Mouse (Mus musculus): ENCODE data around the gene Tespa1. TPM values are rescaled to one million over a fixed set of nuclear protein-coding genes. Genes with fewer than 3 reads are reported as not detected.
A peak's percentile ranks its signal among the peaks of the same experiment; 100 is the strongest.
"Not testable (repeated sequence)": the region's sequence is repeated elsewhere in the genome, so short reads cannot be mapped to it uniquely, and the experiment has no call there.

Gene Tespa1
- 2.1 and 2.3 TPM in 2 replicates for polyA plus RNA-seq (2015; fragmentation: Nextera tagmentation; extraction: Ambion mirVana)

DNA sequence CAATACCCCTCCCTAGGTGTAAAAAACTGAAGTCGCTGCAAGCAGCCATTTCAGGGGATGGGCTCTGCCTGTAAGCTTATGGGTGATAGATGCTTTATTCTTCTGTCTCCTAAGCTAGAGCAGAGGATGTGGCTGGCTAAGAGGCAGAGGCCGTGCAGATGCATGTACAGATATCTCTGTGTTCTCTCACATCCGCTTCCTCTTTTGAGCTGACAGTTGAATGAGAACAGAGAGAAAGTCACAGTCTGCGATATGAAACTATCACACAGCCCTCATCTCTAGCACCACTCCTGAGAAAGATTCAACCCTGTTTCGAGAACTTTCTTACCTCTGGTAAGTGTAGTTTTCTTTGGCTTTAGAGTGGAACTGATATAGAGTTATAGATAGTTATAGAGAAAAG, at the start of gene Tespa1:
Gene Tespa1 (plus strand): TSS at position 234 of the 400 bp plus-strand sequence.
- Histone ChIP-seq H3K27me3 (no peaks in the 10 kb centered on the region), H3K27ac (peak within 1 kb of the TSS; percentile 5; the same call in 1 of the 2 replicates), H3K4me2 (no peak within 1 kb of the TSS), H3K36me3 (no peaks in the 10 kb centered on the region), H3K9me3 (replicated peaks) (no peaks in the 10 kb centered on the region), H3K9ac (no peak within 1 kb of the TSS), H3K4me1 (replicated peaks) (no peaks in the 10 kb centered on the region), H3K4me3 (replicated peaks) (no peak within 1 kb of the TSS)
- peak; percentile 4 for DNase-seq
- peak; percentile 60; the same call in 1 of the 2 replicates for ATAC-seq (ENCODE audit: low read depth)
- whole genome bisulfite sequencing (ENCODE audit: insufficient replicate concordance): 22% methylated on average over 5 of the region's 5 CpGs

GRCm38 (mm10) chr10:130275759-130276158, 46.9 kb upstream of the Tespa1 start:
- no peak for ATAC-seq (ENCODE audit: low read depth)
- no peaks in the 10 kb centered on the region for H3K36me3 ChIP-seq
- H3K4me2 ChIP-seq: no peak overlapping the region
- no peaks in the 10 kb centered on the region for H3K27me3 ChIP-seq
- H3K9ac ChIP-seq: no peak overlapping the region
- no peak for DNase-seq
- no peak overlapping the region for H3K27ac ChIP-seq
- WGBS (ENCODE audit: insufficient replicate concordance): 46% methylated on average over 2 of the region's 2 CpGs
- H3K9me3 ChIP-seq (replicated peaks): no peaks in the 10 kb centered on the region
- no peak overlapping the region for H3K4me3 ChIP-seq (replicated peaks)
- H3K4me1 ChIP-seq (replicated peaks): no peaks in the 10 kb centered on the region

DNA sequence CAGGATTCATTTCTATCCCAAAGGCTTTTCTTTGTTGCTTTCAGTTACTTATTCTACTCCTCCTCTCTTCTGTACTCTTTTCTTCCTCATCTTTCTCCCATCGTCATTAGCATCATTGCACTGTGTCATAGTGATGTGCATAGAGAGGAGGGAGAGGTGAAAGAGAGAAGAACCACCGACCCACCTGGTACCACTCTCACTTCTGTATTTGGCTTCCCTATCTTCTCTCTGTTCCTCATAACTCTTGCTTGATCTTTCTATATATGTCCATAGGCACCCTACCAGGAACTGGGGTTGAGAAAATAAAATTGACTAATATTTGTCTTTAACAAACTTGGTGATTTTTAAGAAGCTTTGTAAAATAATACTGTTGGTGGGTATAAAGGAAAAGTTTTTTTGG, 46.2 kb upstream of the Tespa1 start:
- H3K36me3 ChIP-seq: no peaks in the 10 kb centered on the region
- no peak overlapping the region for H3K4me3 ChIP-seq (replicated peaks)
- H3K9me3 ChIP-seq (replicated peaks): no peaks in the 10 kb centered on the region
- ATAC-seq (ENCODE audit: low read depth) (no peak), DNase-seq (no peak)
- no peak overlapping the region for H3K9ac ChIP-seq
- WGBS (ENCODE audit: insufficient replicate concordance): 57% methylated on average over 2 of the region's 2 CpGs
- no peaks in the 10 kb centered on the region for H3K27me3 ChIP-seq
- no peaks in the 10 kb centered on the region for H3K4me1 ChIP-seq (replicated peaks)
- H3K4me2 ChIP-seq: no peak overlapping the region
- H3K27ac ChIP-seq: no peak overlapping the region

- no peak for DNase-seq
- WGBS (ENCODE audit: insufficient replicate concordance): 3% methylated on average over 7 of the region's 7 CpGs
- no peaks in the 10 kb centered on the region for H3K27me3 ChIP-seq
Measured at GRCm38 (mm10) chr10:130280066-130280465, 42.6 kb upstream of the Tespa1 start, which contains the start of gene Neurod4. Neurod4 (minus strand) TSS chr10:130280240.

GRCm38 (mm10) chr10:130281982-130282449, 40.7 kb upstream of the Tespa1 start:
- H3K27me3 ChIP-seq: no peaks in the 10 kb centered on the region
- no peak overlapping the region for H3K4me2 ChIP-seq
- no peak overlapping the region for H3K27ac ChIP-seq
- no peak overlapping the region for H3K4me3 ChIP-seq (replicated peaks)
- no peaks in the 10 kb centered on the region for H3K9me3 ChIP-seq (replicated peaks)
- H3K4me1 ChIP-seq (replicated peaks): no peaks in the 10 kb centered on the region
- no peak overlapping the region for H3K9ac ChIP-seq
- no peak for ATAC-seq (ENCODE audit: low read depth)
- no peaks in the 10 kb centered on the region for H3K36me3 ChIP-seq
- 20% methylated on average over 1 of the region's 1 CpGs for WGBS (ENCODE audit: insufficient replicate concordance)
- no peak for DNase-seq

More at GRCm38 (mm10) chr10:130280066-130280465, 42.6 kb upstream of the Tespa1 start, which contains the start of gene Neurod4:
- no peak within 1 kb of the TSS for H3K4me2 ChIP-seq
- H3K36me3 ChIP-seq: no peaks in the 10 kb centered on the region
- 0 out of 2 replicates have a peak, but pooled peaks have one; percentile 26 for ATAC-seq (ENCODE audit: low read depth)
- no peak within 1 kb of the TSS for H3K27ac ChIP-seq
- no peaks in the 10 kb centered on the region for H3K9me3 ChIP-seq (replicated peaks)
- no peaks in the 10 kb centered on the region for H3K4me1 ChIP-seq (replicated peaks)
- H3K9ac ChIP-seq: no peak within 1 kb of the TSS
- H3K4me3 ChIP-seq (replicated peaks): no peak within 1 kb of the TSS

GRCm38 (mm10) chr10:130287201-130287600, 35.5 kb upstream of the Tespa1 start:
- H3K27ac ChIP-seq: no peak overlapping the region
- no peak for ATAC-seq (ENCODE audit: low read depth)
- H3K9me3 ChIP-seq (replicated peaks): no peaks in the 10 kb centered on the region
- no peaks in the 10 kb centered on the region for H3K27me3 ChIP-seq
- no peaks in the 10 kb centered on the region for H3K36me3 ChIP-seq
- no peaks in the 10 kb centered on the region for H3K4me1 ChIP-seq (replicated peaks)
- H3K4me2 ChIP-seq: no peak overlapping the region
- WGBS (ENCODE audit: insufficient replicate concordance): 41% methylated on average over 1 of the region's 1 CpGs
- H3K4me3 ChIP-seq (replicated peaks): no peak overlapping the region
- no peak overlapping the region for H3K9ac ChIP-seq
- no peak for DNase-seq

GRCm38 (mm10) chr10:130288007-130288406, 34.7 kb upstream of the Tespa1 start:
- no peak overlapping the region for H3K27ac ChIP-seq
- no peak overlapping the region for H3K4me3 ChIP-seq (replicated peaks)
- ATAC-seq (ENCODE audit: low read depth) (no peak), DNase-seq (no peak)
- H3K27me3 ChIP-seq: no peaks in the 10 kb centered on the region
- no peaks in the 10 kb centered on the region for H3K36me3 ChIP-seq
- WGBS (ENCODE audit: insufficient replicate concordance): 52% methylated on average over 3 of the region's 3 CpGs
- no peaks in the 10 kb centered on the region for H3K9me3 ChIP-seq (replicated peaks)
- no peak overlapping the region for H3K4me2 ChIP-seq
- no peaks in the 10 kb centered on the region for H3K4me1 ChIP-seq (replicated peaks)
- no peak overlapping the region for H3K9ac ChIP-seq

DNA sequence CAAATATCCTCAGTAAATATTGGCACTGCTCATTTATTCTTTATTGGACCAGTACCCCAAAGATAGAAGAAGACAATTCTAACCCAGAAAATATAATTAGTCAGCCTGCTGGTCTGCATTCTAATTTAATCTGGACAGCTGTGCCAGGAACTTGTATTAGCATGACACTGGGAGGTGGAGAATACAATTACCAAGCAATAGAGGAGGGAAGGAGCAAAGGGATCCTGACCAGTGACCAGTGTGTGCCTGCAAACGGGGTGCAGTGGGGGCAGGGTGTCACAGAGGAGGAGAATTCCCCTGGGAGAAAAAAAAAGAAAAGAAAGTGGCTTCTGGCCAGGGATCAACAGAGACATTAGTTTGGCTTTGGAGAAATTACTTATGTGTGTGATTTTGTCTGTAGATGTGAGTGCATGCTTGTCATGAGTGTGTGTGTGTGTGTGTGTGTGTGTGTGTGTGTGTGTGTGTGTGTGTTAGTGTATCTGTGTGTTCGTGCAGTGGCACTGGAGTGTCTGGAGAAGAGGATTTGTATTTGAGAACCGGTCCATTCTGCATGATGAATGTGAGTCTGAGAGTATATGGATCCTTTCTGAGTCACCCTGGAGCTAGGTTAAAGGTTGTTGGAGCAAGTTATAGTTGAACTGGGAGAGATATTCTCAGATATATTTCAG, 28.8 kb upstream of the Tespa1 start:
- Histone ChIP-seq H3K4me2 (no peak overlapping the region), H3K4me1 (replicated peaks) (no peaks in the 10 kb centered on the region), H3K4me3 (replicated peaks) (no peak overlapping the region), H3K9me3 (replicated peaks) (no peaks in the 10 kb centered on the region), H3K27ac (no peak overlapping the region), H3K27me3 (no peaks in the 10 kb centered on the region), H3K9ac (no peak overlapping the region), H3K36me3 (no peaks in the 10 kb centered on the region)
- ATAC-seq (ENCODE audit: low read depth): no peak
- no peak for DNase-seq
- 15% methylated on average over 3 of the region's 3 CpGs for WGBS (ENCODE audit: insufficient replicate concordance)

DNA sequence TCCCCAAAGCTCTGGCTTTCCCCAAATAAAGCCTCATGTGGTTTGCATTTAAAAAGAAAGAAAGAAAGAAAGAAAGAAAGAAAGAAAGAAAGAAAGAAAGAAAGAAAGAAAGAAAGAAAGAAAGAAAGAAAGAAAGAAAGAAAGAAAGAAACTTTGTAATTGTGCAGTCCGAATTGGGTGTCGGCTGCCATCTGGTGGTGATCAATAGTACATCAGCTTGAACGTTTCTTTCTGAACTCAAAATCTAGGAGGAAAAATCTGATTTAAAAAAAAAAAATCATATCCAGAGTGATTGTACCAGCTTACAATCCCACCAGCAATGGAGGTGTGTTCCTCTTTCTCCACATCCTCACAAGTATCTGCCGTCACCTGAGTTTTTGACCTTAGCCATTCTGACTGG, 23.9 kb upstream of the Tespa1 start:
- not testable (repeated sequence) for H3K36me3 ChIP-seq; H3K9me3 ChIP-seq (replicated peaks); H3K9ac ChIP-seq; H3K27ac ChIP-seq; H3K4me3 ChIP-seq (replicated peaks); H3K4me2 ChIP-seq; DNase-seq; H3K27me3 ChIP-seq; ATAC-seq (ENCODE audit: low read depth); H3K4me1 ChIP-seq (replicated peaks)
- WGBS (ENCODE audit: insufficient replicate concordance): 16% methylated on average over 4 of the region's 4 CpGs

- ATAC-seq (ENCODE audit: low read depth); H3K9me3 ChIP-seq (replicated peaks); DNase-seq; H3K36me3 ChIP-seq; H3K27ac ChIP-seq; H3K27me3 ChIP-seq; H3K9ac ChIP-seq; H3K4me1 ChIP-seq (replicated peaks); H3K4me3 ChIP-seq (replicated peaks); H3K4me2 ChIP-seq: not testable (repeated sequence)
- WGBS (ENCODE audit: insufficient replicate concordance): 59% methylated on average over 5 of the region's 5 CpGs
Measured at GRCm38 (mm10) chr10:130304138-130304537, 18.5 kb upstream of the Tespa1 start.

GRCm38 (mm10) chr10:130311534-130312227, 11.0 kb upstream of the Tespa1 start:
- H3K4me1 ChIP-seq (replicated peaks): no peaks in the 10 kb centered on the region
- no peaks in the 10 kb centered on the region for H3K9me3 ChIP-seq (replicated peaks)
- 45% methylated on average over 2 of the region's 2 CpGs for WGBS (ENCODE audit: insufficient replicate concordance)
- DNase-seq: no peak
- no peak overlapping the region for H3K4me3 ChIP-seq (replicated peaks)
- H3K27ac ChIP-seq: no peak overlapping the region
- no peak overlapping the region for H3K9ac ChIP-seq
- H3K4me2 ChIP-seq: no peak overlapping the region
- H3K27me3 ChIP-seq: no peaks in the 10 kb centered on the region
- no peak for ATAC-seq (ENCODE audit: low read depth)
- no peaks in the 10 kb centered on the region for H3K36me3 ChIP-seq

Measured in liver, embryonic 13.5 days (tissue).